Mouse (Mus musculus) spleen, adult 2 months (tissue): ENCODE results near the gene Adcyap1. TPM values are rescaled to one million over a fixed set of nuclear protein-coding genes. Genes with fewer than 3 reads are reported as not detected.

Experiments
- DNase-seq, 2 experiments: peaks; one replicate each; pipeline versions ENCODE4 v3.0.0 to v3.0.0-alpha.2; 2012 to 2021; ENCODE audit warnings: low spot score in 2 of 2, low read depth in 1 of 2
- H3K27ac ChIP-seq: fragments of 200-500 bp; 2 replicates; pipeline ENCODE4 v1.5.1; 2012; ENCODE audit warnings: low read length, inconsistent platforms; ENCODE audit not compliant: insufficient read depth
- H3K27me3 ChIP-seq: fragments of 200-500 bp; 2 replicates; pipeline ENCODE4 v1.6.1; 2012; ENCODE audit warnings: mild to moderate bottlenecking, moderate library complexity, low read length, inconsistent platforms; ENCODE audit not compliant: control insufficient read depth, insufficient read depth
- H3K36me3 ChIP-seq: fragments of 200-500 bp; 2 replicates; pipeline ENCODE4 v1.6.1; 2012; ENCODE audit warnings: mild to moderate bottlenecking, low read length, inconsistent platforms; ENCODE audit not compliant: control insufficient read depth, insufficient read depth
- H3K4me1 ChIP-seq: fragments of 200-500 bp; 2 replicates; pipeline ENCODE4 v1.6.1; 2011; ENCODE audit warnings: inconsistent platforms; ENCODE audit not compliant: control insufficient read depth, insufficient read depth, insufficient read length
- H3K4me3 ChIP-seq: fragments of 200-500 bp; 2 replicates; pipeline ENCODE4 v1.5.1; 2011; ENCODE audit warnings: mild to moderate bottlenecking, inconsistent platforms; ENCODE audit not compliant: insufficient read depth, insufficient read length; ENCODE audit errors: extremely low read depth
- CTCF ChIP-seq: fragments of 200-500 bp; IDR thresholded peaks from 2 replicates; pipeline ENCODE4 v1.5.1; 2011; ENCODE audit warnings: mild to moderate bottlenecking, inconsistent platforms; ENCODE audit not compliant: insufficient read depth, insufficient read length, insufficient replicate concordance; ENCODE audit errors: extremely low read depth
- POLR2A ChIP-seq: fragments of 200-500 bp; IDR thresholded peaks from 2 replicates; pipeline ENCODE4 v1.6.1; 2011; ENCODE audit warnings: low read depth, low read length, inconsistent platforms
- WGBS: fragments of 180-500 bp; shearing (Covaris S2); methylation state at CpG from one replicate; pipeline ENCODE4 v1.1.7; 2018; 5-methylcytosine and 5-hydroxymethylcytosine counted together
- polyA plus RNA-seq: library from polyadenylated mRNA; depleted of rRNA; stranded (reverse); fragments of >200 nt; gene quantifications from 2 replicates; pipeline ENCODE4 v1.2.3, GENCODE M21; 2012

Adcyap1 gene
- polyA plus RNA-seq, 1 experiment: not detected

DNA sequence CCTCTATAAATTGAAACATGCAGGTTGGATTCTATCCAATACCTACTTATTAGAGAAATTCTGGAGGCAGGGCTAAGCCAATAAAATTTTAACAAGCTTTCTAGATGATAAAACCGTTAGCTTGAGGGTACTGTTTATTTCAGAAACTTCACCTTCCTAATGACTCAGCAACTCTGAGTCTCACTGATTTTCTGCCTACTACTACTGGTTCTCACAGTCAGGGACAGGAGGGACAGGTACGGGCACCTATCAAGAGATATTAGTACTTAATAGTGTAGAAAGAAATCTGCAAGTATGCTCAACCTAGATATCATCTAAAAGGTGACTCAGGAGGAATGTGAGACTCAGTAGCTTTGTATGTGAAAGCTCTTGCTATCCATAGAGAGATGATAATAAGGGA is 19.8 kb downstream of the Adcyap1 start:
- Histone ChIP-seq H3K27ac (no peak overlapping the region), H3K27me3 (no peaks in the 10 kb centered on the region), H3K4me1 (no peaks in the 10 kb centered on the region), H3K36me3 (no peaks in the 10 kb centered on the region), H3K4me3 (no peak overlapping the region)
- TF ChIP-seq CTCF (no peak), POLR2A (no peak)
- WGBS: 72% methylated on average over 2 of the region's 2 CpGs
- no peak for DNase-seq

DNA sequence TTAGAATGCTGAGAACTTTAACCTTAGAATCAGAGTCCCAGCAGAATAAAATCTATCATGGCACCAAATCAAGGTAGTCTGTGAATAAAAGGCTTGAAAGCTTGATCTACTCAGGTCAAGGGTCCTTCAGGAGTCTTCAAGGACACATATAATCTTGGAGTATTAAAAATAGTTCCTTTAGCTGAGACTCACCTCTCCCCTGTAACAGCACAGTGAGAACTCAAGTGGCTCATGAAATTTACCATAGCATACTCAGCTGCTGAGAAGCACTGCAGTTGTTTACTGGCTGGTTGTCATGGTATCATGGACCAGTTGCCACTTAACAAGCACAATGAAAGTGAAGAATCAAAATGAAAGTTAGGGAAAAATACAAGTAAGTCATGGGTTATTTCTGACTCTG is 38.5 kb downstream of the Adcyap1 start:
- no peak overlapping the region for H3K27ac ChIP-seq
- H3K36me3 ChIP-seq: no peaks in the 10 kb centered on the region
- H3K27me3 ChIP-seq: no peaks in the 10 kb centered on the region
- DNase-seq: no peak
- H3K4me3 ChIP-seq: no peak overlapping the region
- no peaks in the 10 kb centered on the region for H3K4me1 ChIP-seq
- no peak for TF ChIP-seq POLR2A
- TF ChIP-seq CTCF: no peak
